Mouse (Mus musculus): ENCODE data around the gene Aqp7. TPM values are rescaled to one million over a fixed set of nuclear protein-coding genes. Genes with fewer than 3 reads are reported as not detected.

The Aqp7 gene
- polyA plus RNA-seq, 1 experiment: 5.3 TPM

- Histone ChIP-seq H3K27ac (ENCODE audit: control insufficient read depth, insufficient read depth, low read length) (no peak overlapping the region), H3K36me3 (ENCODE audit: control insufficient read depth, insufficient read depth, low read length) (peaks cover 13% of the 10 kb centered on the region), H3K27me3 (ENCODE audit: control insufficient read depth, insufficient read depth, low read length) (no peaks in the 10 kb centered on the region), H3K4me1 (replicated peaks; ENCODE audit: control insufficient read depth, insufficient read depth, low read length) (no peaks in the 10 kb centered on the region), H3K4me3 (ENCODE audit: control insufficient read depth, insufficient read depth, low read length) (no peak overlapping the region)
- WGBS: 69% methylated on average over 8 of the region's 8 CpGs
- no peak for DNase-seq
- no peak for TF ChIP-seq CTCF (IDR thresholded peaks at IDR 0.05; ENCODE audit: borderline replicate concordance, control insufficient read depth, extremely low read depth, insufficient read depth, low read length, poor library complexity)
- TF ChIP-seq POLR2A (IDR thresholded peaks at IDR 0.05; ENCODE audit: control insufficient read depth, extremely low read depth, insufficient read depth, low read length, poor library complexity): no peak
Observed at GRCm38 (mm10) chr4:41026086-41026787, 21.7 kb downstream of the Aqp7 start.

- WGBS: 97% methylated on average over 5 of the region's 5 CpGs
- H3K4me3 ChIP-seq (ENCODE audit: control insufficient read depth, insufficient read depth, low read length): no peak overlapping the region
- TF ChIP-seq CTCF (IDR thresholded peaks at IDR 0.05; ENCODE audit: borderline replicate concordance, control insufficient read depth, extremely low read depth, insufficient read depth, low read length, poor library complexity) (no peak), POLR2A (IDR thresholded peaks at IDR 0.05; ENCODE audit: control insufficient read depth, extremely low read depth, insufficient read depth, low read length, poor library complexity) (no peak)
- H3K36me3 ChIP-seq (ENCODE audit: control insufficient read depth, insufficient read depth, low read length): peaks cover 14% of the 10 kb centered on the region
- H3K27ac ChIP-seq (ENCODE audit: control insufficient read depth, insufficient read depth, low read length): no peak overlapping the region
- H3K4me1 ChIP-seq (replicated peaks; ENCODE audit: control insufficient read depth, insufficient read depth, low read length): no peaks in the 10 kb centered on the region
- H3K27me3 ChIP-seq (ENCODE audit: control insufficient read depth, insufficient read depth, low read length): no peaks in the 10 kb centered on the region
- DNase-seq: no peak
Observed at GRCm38 (mm10) chr4:41021094-41021493, 26.8 kb downstream of the Aqp7 start.

DNA sequence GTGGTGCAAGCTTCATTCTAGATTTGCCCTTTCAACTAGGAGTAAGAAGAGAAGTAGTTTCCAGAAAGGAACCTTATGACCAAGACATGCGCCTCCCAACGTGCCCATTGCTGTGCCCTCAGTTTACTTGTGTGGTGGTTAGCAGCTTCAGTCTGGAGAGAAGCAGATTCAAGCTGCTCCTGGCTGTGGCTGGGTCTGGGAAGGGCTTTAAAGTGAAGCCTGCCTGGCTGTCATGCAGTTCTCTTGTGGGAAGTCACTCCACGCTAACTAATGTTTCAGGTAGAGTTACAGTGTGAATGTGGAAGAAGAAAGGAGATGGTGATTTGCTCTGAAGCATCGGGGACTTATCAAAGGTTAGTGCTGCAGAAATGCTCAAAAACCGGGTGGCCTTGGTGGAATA lies 32.1 kb downstream of the Aqp7 start:
- TF ChIP-seq POLR2A (IDR thresholded peaks at IDR 0.05; ENCODE audit: control insufficient read depth, extremely low read depth, insufficient read depth, low read length, poor library complexity) (no peak), CTCF (IDR thresholded peaks at IDR 0.05; ENCODE audit: borderline replicate concordance, control insufficient read depth, extremely low read depth, insufficient read depth, low read length, poor library complexity) (no peak)
- H3K27me3 ChIP-seq (ENCODE audit: control insufficient read depth, insufficient read depth, low read length): no peaks in the 10 kb centered on the region
- 95% methylated on average over 5 of the region's 5 CpGs for WGBS
- peaks cover 30% of the 10 kb centered on the region for H3K36me3 ChIP-seq (ENCODE audit: control insufficient read depth, insufficient read depth, low read length)
- no peak overlapping the region for H3K27ac ChIP-seq (ENCODE audit: control insufficient read depth, insufficient read depth, low read length)
- no peaks in the 10 kb centered on the region for H3K4me1 ChIP-seq (replicated peaks; ENCODE audit: control insufficient read depth, insufficient read depth, low read length)
- no peak for DNase-seq
- no peak overlapping the region for H3K4me3 ChIP-seq (ENCODE audit: control insufficient read depth, insufficient read depth, low read length)

DNA sequence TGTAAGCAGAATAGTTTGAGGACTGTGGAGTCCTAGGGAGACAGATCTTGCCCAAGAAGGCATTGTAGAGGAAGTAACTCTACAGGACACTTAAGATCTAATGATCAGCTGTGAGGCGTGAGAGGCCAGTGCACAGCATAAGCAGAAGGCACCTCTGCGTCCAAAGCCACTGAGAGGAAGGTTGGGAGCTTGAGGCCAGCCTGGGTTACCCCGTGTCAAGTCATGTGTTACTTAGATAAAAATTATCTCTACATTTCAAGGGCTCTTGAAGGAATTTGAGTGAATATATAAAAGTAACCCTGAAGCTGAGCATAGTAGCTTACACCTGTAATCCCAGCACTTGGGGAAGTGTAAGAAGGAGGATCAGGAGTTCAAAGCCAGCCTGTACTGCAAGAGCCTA lies 34.6 kb downstream of the Aqp7 start:
- H3K4me1 ChIP-seq (replicated peaks; ENCODE audit: control insufficient read depth, insufficient read depth, low read length): no peaks in the 10 kb centered on the region
- WGBS: 97% methylated on average over 3 of the region's 3 CpGs
- H3K4me3 ChIP-seq (ENCODE audit: control insufficient read depth, insufficient read depth, low read length): no peak overlapping the region
- H3K27me3 ChIP-seq (ENCODE audit: control insufficient read depth, insufficient read depth, low read length): no peaks in the 10 kb centered on the region
- no peak overlapping the region for H3K27ac ChIP-seq (ENCODE audit: control insufficient read depth, insufficient read depth, low read length)
- no peak for DNase-seq
- peaks cover 43% of the 10 kb centered on the region for H3K36me3 ChIP-seq (ENCODE audit: control insufficient read depth, insufficient read depth, low read length)
- TF ChIP-seq POLR2A (IDR thresholded peaks at IDR 0.05; ENCODE audit: control insufficient read depth, extremely low read depth, insufficient read depth, low read length, poor library complexity) (no peak), CTCF (IDR thresholded peaks at IDR 0.05; ENCODE audit: borderline replicate concordance, control insufficient read depth, extremely low read depth, insufficient read depth, low read length, poor library complexity) (no peak)

- no peaks in the 10 kb centered on the region for H3K27me3 ChIP-seq (ENCODE audit: control insufficient read depth, insufficient read depth, low read length)
- no peak overlapping the region for H3K27ac ChIP-seq (ENCODE audit: control insufficient read depth, insufficient read depth, low read length)
- no peaks in the 10 kb centered on the region for H3K4me1 ChIP-seq (replicated peaks; ENCODE audit: control insufficient read depth, insufficient read depth, low read length)
- TF ChIP-seq CTCF (IDR thresholded peaks at IDR 0.05; ENCODE audit: borderline replicate concordance, control insufficient read depth, extremely low read depth, insufficient read depth, low read length, poor library complexity) (no peak), POLR2A (IDR thresholded peaks at IDR 0.05; ENCODE audit: control insufficient read depth, extremely low read depth, insufficient read depth, low read length, poor library complexity) (no peak)
- H3K4me3 ChIP-seq (ENCODE audit: control insufficient read depth, insufficient read depth, low read length): no peak overlapping the region
- H3K36me3 ChIP-seq (ENCODE audit: control insufficient read depth, insufficient read depth, low read length): peaks cover 99% of the 10 kb centered on the region
- 97% methylated on average over 9 of the region's 9 CpGs for WGBS
- no peak for DNase-seq
Observed at GRCm38 (mm10) chr4:41000842-41001639, 46.9 kb downstream of the Aqp7 start.

DNA sequence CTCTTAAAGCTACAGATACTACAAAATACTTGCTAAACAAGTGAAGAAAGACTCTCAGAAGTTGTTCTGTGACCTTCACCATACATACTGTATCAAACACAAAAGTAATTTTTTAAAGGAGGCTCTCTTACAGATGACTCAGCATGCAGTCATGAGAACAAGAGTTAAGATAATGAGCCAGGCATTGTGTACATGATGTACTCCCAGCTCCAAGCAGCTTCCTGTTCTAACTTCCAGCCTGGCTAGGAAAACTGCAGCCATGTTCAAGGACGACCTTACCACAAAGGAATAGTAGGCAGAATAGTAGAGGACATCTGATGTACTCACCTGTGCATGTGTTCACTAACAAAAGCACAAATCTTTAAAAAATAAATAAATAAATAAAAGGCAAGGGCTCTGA lies 47.7 kb downstream of the Aqp7 start:
- Histone ChIP-seq H3K4me3 (ENCODE audit: control insufficient read depth, insufficient read depth, low read length) (no peak overlapping the region), H3K27ac (ENCODE audit: control insufficient read depth, insufficient read depth, low read length) (no peak overlapping the region), H3K36me3 (ENCODE audit: control insufficient read depth, insufficient read depth, low read length) (peaks cover 99% of the 10 kb centered on the region), H3K27me3 (ENCODE audit: control insufficient read depth, insufficient read depth, low read length) (no peaks in the 10 kb centered on the region), H3K4me1 (replicated peaks; ENCODE audit: control insufficient read depth, insufficient read depth, low read length) (no peaks in the 10 kb centered on the region)
- no peak for TF ChIP-seq CTCF (IDR thresholded peaks at IDR 0.05; ENCODE audit: borderline replicate concordance, control insufficient read depth, extremely low read depth, insufficient read depth, low read length, poor library complexity)
- TF ChIP-seq POLR2A (IDR thresholded peaks at IDR 0.05; ENCODE audit: control insufficient read depth, extremely low read depth, insufficient read depth, low read length, poor library complexity): no peak
- DNase-seq: no peak
- 89% methylated on average over 1 of the region's 1 CpGs for WGBS

Measured in thymus, adult 2 months (tissue).